Mouse (Mus musculus): ENCODE measurements around the gene Hydin.

- no peak for TF ChIP-seq CTCF (IDR thresholded peaks at IDR 0.05; ENCODE audit: low read depth, low read length)
- no peak for TF ChIP-seq TAL1 (conservative IDR thresholded peaks at IDR 0.05; ENCODE audit: low read depth, low read length)
- no peak for TF ChIP-seq GATA1 (IDR thresholded peaks at IDR 0.05; ENCODE audit: borderline replicate concordance, low read length)
Measured at GRCm38 (mm10) chr8:110508766-110509165, 242.0 kb downstream of the Hydin start.
